Mouse (Mus musculus) forelimb bud, embryonic 11.5 days (tissue): ENCODE measurements around the gene Fam111a.

Experiments
- DNase-seq: peaks from one replicate; pipeline ENCODE4 v3.0.0-alpha.2; 2012; ENCODE audit warnings: low read depth, low spot score

Gene Fam111a

GRCm38 (mm10) chr19:12613646-12614045 is 68.1 kb downstream of the Fam111a start:
- no peak for DNase-seq

- DNase-seq = no peak
Measured at GRCm38 (mm10) chr19:12633176-12633575, 87.6 kb downstream of the Fam111a start, which contains the start of gene Glyat. Gene Glyat (plus strand): TSS chr19:12633308.

- DNase-seq = no peak
Measured at GRCm38 (mm10) chr19:12634259-12634658, 88.7 kb downstream of the Fam111a start.

DNA sequence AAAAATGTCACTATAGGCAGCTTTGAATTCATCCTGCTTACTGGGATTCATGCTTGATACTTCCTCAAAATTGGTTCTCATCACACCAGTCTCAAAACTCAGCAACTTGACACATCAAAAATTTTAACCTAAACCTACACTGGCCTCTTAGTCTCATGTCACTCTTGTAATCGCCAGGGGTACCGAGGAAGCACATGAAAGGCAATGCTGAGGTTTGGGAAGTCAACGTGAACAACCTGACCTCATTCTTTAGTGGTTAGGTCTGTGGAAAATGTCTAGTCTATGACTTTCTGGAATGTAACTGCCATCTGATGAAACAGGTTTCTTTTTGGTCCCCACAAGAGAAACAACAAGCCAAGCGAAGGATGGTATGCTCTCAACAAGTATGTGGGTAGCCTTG is 89.4 kb downstream of the Fam111a start:
- no peak for DNase-seq

DNA sequence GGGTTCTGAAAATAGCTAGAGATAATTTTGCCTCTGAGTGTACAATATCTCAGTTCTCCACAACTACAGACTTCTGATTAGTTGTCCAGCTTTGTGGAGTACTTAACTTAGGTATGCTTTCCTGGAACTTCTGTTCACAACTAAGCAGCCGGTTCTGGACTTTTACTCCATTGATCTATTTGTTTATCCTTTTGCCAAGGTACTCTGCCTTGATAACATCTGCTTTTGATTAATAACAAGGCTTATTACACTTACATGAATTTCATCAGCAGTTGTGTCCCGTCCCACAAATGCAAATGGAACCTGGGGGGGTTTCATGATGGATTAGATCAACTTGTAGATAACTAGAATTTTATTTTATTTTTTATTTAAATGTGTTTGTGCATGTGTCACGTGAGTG is 91.3 kb downstream of the Fam111a start:
- DNase-seq = no peak

- no peak for DNase-seq
Measured at GRCm38 (mm10) chr19:12638049-12638448, 92.5 kb downstream of the Fam111a start.
